Mouse (Mus musculus) testis, adult 2 months (tissue): ENCODE measurements around the gene 9530077C05Rik. TPM values are rescaled to one million over a fixed set of nuclear protein-coding genes. Genes with fewer than 3 reads are reported as not detected.

Experiments used
- H3K27ac ChIP-seq: fragments of 200-500 bp; 2 replicates; pipeline ENCODE4 v1.5.1; 2012; ENCODE audit warnings: low read depth, low read length; ENCODE audit not compliant: control insufficient read depth, insufficient read depth
- H3K27me3 ChIP-seq: fragments of 200-500 bp; 2 replicates; pipeline ENCODE4 v1.6.1; 2012; ENCODE audit warnings: mild to moderate bottlenecking, low read length, moderate library complexity; ENCODE audit not compliant: control insufficient read depth, insufficient read depth
- H3K36me3 ChIP-seq: fragments of 200-500 bp; 2 replicates; pipeline ENCODE4 v1.6.1; 2012; ENCODE audit warnings: mild to moderate bottlenecking, low read length; ENCODE audit not compliant: control insufficient read depth, insufficient read depth
- H3K4me1 ChIP-seq: fragments of 200-500 bp; 2 replicates; pipeline ENCODE4 v1.6.1; 2012; ENCODE audit warnings: low read length; ENCODE audit not compliant: control insufficient read depth, insufficient read depth
- H3K4me3 ChIP-seq: fragments of 200-500 bp; 2 replicates; pipeline ENCODE4 v1.5.1; 2012; ENCODE audit warnings: low read depth, mild to moderate bottlenecking, low read length, moderate library complexity, mixed read lengths; ENCODE audit not compliant: control insufficient read depth
- CTCF ChIP-seq: fragments of 200-500 bp; IDR thresholded peaks from 2 replicates; pipeline ENCODE4 v1.5.1; 2012; ENCODE audit warnings: low read depth, mild to moderate bottlenecking, inconsistent platforms, low read length, moderate library complexity; ENCODE audit not compliant: control insufficient read depth, insufficient read depth, insufficient replicate concordance
- POLR2A ChIP-seq: fragments of 200-500 bp; IDR thresholded peaks from 2 replicates; pipeline ENCODE4 v1.6.1; 2012; ENCODE audit warnings: low read depth, mild to moderate bottlenecking, inconsistent platforms, low read length, moderate library complexity; ENCODE audit not compliant: control insufficient read depth
- polyA plus RNA-seq: library from polyadenylated mRNA; depleted of rRNA; stranded (reverse); fragments of >200 nt; gene quantifications from 2 replicates; pipeline ENCODE4 v1.2.3, GENCODE M21; 2012

9530077C05Rik gene
- polyA plus RNA-seq, 1 experiment = 43.0 TPM

GRCm38 (mm10) chr9:22467371-22468169 is 56.3 kb downstream of the 9530077C05Rik start:
- no peak for TF ChIP-seq CTCF
- no peaks in the 10 kb centered on the region; the same call in 1 of the 2 replicates for H3K36me3 ChIP-seq
- H3K4me1 ChIP-seq = peaks cover 2% of the 10 kb centered on the region
- H3K4me3 ChIP-seq = peak overlapping the region; percentile 92
- no peaks in the 10 kb centered on the region for H3K27me3 ChIP-seq
- H3K27ac ChIP-seq = peak overlapping the region; percentile 92

DNA sequence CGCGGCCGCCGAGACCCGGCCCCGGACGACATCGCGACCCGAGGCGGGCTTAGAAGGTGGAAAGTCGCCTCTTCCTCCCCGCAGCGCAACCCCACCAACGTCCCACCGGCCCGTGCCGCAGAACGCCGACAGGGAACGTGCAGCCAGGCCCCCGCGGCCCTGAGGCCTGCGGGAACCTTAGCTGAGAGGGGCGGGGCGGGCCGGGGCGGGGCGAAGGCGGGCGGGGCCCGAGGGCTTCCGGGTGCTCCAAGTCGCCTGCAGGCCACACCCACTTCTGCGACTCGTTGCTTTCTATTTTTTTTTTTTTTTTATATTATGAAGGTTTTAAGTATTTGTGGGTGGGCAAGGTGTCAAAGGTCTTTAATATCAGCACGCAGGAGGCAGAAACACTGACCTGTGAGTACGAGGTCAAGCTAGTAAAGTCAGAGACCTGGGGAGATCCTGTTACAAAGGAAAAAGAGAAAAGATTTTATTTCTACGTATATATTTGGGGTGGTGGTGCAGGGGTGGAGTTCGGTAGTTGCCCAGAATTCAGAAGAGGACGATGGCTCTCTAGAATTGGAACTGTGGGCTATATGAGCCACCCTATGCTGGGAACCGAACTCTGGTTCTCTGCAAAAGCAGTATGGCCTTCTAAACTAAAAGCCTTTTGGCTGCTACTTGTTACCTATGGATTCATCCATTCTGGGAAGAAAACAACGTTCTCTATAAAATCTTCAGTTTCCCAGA is 57.0 kb downstream of the 9530077C05Rik start:
- TF ChIP-seq CTCF (no peak), POLR2A (peak; percentile 97)
- H3K4me3 ChIP-seq = peak overlapping the region; percentile 92
- no peaks in the 10 kb centered on the region; the same call in 1 of the 2 replicates for H3K36me3 ChIP-seq
- no peaks in the 10 kb centered on the region for H3K27me3 ChIP-seq
- peaks cover 2% of the 10 kb centered on the region for H3K4me1 ChIP-seq
- H3K27ac ChIP-seq = peak overlapping the region; percentile 92

GRCm38 (mm10) chr9:22468899-22469259 is 57.6 kb downstream of the 9530077C05Rik start:
- H3K36me3 ChIP-seq = no peaks in the 10 kb centered on the region; the same call in 1 of the 2 replicates
- TF ChIP-seq CTCF (no peak), POLR2A (no peak)
- peaks cover 2% of the 10 kb centered on the region for H3K4me1 ChIP-seq
- H3K4me3 ChIP-seq = no peak overlapping the region
- no peaks in the 10 kb centered on the region for H3K27me3 ChIP-seq
- H3K27ac ChIP-seq = no peak overlapping the region

- peak within 1 kb of the TSS; percentile 51; the same call in 1 of the 2 replicates for H3K4me3 ChIP-seq
- H3K27ac ChIP-seq = peak within 1 kb of the TSS; percentile 78
- no peak for TF ChIP-seq CTCF
- no peak for TF ChIP-seq POLR2A
- H3K4me1 ChIP-seq = peaks cover 2% of the 10 kb centered on the region
- H3K27me3 ChIP-seq = no peaks in the 10 kb centered on the region
- H3K36me3 ChIP-seq = no peaks in the 10 kb centered on the region; the same call in 1 of the 2 replicates
These were observed 58.3 kb downstream of the 9530077C05Rik start, which contains the start of gene Rp9 for GRCm38 (mm10) chr9:22469643-22470042. TSS of gene Rp9 (minus strand) at chr9:22469743.

GRCm38 (mm10) chr9:22475424-22475868 is 64.1 kb downstream of the 9530077C05Rik start, which contains the start of gene Bbs9:
TSS of gene Bbs9 (plus strand) at chr9:22475715.
- no peaks in the 10 kb centered on the region for H3K27me3 ChIP-seq
- TF ChIP-seq POLR2A (peak; percentile 95), CTCF (no peak; the same call in 1 of the 2 replicates)
- H3K36me3 ChIP-seq = no peaks in the 10 kb centered on the region
- peak within 1 kb of the TSS; percentile 96 for H3K4me3 ChIP-seq
- H3K4me1 ChIP-seq = peaks cover 5% of the 10 kb centered on the region
- H3K27ac ChIP-seq = peak within 1 kb of the TSS; percentile 97

- Histone ChIP-seq H3K27me3 (no peaks in the 10 kb centered on the region), H3K36me3 (no peaks in the 10 kb centered on the region), H3K4me3 (peak overlapping the region; percentile 96), H3K27ac (peak overlapping the region; percentile 97), H3K4me1 (peaks cover 5% of the 10 kb centered on the region)
- TF ChIP-seq CTCF (no peak), POLR2A (no peak)
These were observed 65.0 kb downstream of the 9530077C05Rik start for GRCm38 (mm10) chr9:22476265-22476664.

DNA sequence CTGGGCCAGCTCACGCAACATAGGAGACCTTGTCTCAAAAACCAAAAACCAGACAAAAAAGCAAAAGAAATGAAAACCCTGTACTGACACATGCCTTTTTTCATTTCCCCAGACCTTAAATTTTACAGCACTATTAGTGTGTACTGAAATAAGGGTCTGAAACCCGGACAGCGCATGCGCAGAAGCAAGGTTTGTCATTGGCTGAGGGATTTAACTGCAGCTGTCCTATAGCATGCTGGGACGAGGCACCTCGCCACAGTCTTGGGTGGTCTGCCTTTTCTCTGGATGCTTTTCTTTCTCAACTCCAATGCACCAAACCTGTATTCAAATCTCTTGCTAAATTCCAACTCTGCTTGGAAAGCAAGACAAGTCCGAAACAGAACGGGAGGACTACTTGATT is 67.6 kb downstream of the 9530077C05Rik start:
- Histone ChIP-seq H3K27me3 (no peaks in the 10 kb centered on the region), H3K36me3 (0 out of 2 replicates have a peak, but pooled peaks cover 1% of the 10 kb centered on the region), H3K27ac (no peak overlapping the region), H3K4me1 (peaks cover 5% of the 10 kb centered on the region), H3K4me3 (peak overlapping the region; percentile 37; the same call in 1 of the 2 replicates)
- TF ChIP-seq POLR2A = no peak
- TF ChIP-seq CTCF = no peak
